Mouse (Mus musculus) C2C12 (cell line): ENCODE data around the gene Fntb.

Experiments
- CEBPB ChIP-seq: IDR thresholded peaks from one replicate; pipeline ENCODE4 v1.6.1; 2011; ENCODE audit warnings: low read depth, mild to moderate bottlenecking, control low read depth, moderate library complexity
- CTCF ChIP-seq: IDR thresholded peaks from one replicate; pipeline ENCODE4 v1.5.1; 2011; ENCODE audit not compliant: control insufficient read depth, insufficient read depth, insufficient read length
- FOSL1 ChIP-seq: IDR thresholded peaks from one replicate; pipeline ENCODE4 v1.8.0; 2011; ENCODE audit warnings: mild to moderate bottlenecking, low read length; ENCODE audit not compliant: poor library complexity, insufficient read depth, severe bottlenecking
- MAX ChIP-seq: IDR thresholded peaks from one replicate; pipeline ENCODE4 v1.6.1; 2011; ENCODE audit warnings: mild to moderate bottlenecking, control low read depth
- USF1 ChIP-seq: IDR thresholded peaks from one replicate; pipeline ENCODE4 v1.6.1; 2011; ENCODE audit warnings: low read depth, mild to moderate bottlenecking, control low read depth, moderate library complexity

GRCm38 (mm10) chr12:76872767-76873316 lies 107.5 kb downstream of the Fntb start:
- TF ChIP-seq CTCF, result no peak
- no peak for TF ChIP-seq USF1
- no peak for TF ChIP-seq CEBPB
- TF ChIP-seq FOSL1, result no peak
- no peak for TF ChIP-seq MAX
